Mouse (Mus musculus) layer of hippocampus, adult 2 months (tissue): Measurements from ENCODE around the gene Cd5l. TPM values are rescaled to one million over a fixed set of nuclear protein-coding genes. Genes with fewer than 3 reads are reported as not detected.

Source experiments
- DNase-seq, 2 experiments: peaks; one replicate each; pipeline ENCODE4 v3.0.0; 2022; ENCODE audit warnings: low spot score in 2 of 2
- H3K27ac ChIP-seq: fragments of 200-600 bp; 2 replicates; pipeline ENCODE4 v1.8.1; 2022
- H3K4me3 ChIP-seq: fragments of 200-600 bp; 2 replicates; pipeline ENCODE4 v1.8.1; 2022; ENCODE audit warnings: mild to moderate bottlenecking
- CTCF ChIP-seq: fragments of 200-600 bp; conservative IDR thresholded peaks from 2 replicates; pipeline ENCODE4 v1.8.1; 2022; ENCODE audit warnings: antibody characterized with exemption, mild to moderate bottlenecking, moderate library complexity
- total RNA-seq, 2 experiments: library from RNA; stranded (reverse); gene quantifications; 2 replicates each; pipeline ENCODE4 v1.2.3; 2021

Cd5l gene
- total RNA-seq, 2 experiments from 2014 or later: not detected

DNA sequence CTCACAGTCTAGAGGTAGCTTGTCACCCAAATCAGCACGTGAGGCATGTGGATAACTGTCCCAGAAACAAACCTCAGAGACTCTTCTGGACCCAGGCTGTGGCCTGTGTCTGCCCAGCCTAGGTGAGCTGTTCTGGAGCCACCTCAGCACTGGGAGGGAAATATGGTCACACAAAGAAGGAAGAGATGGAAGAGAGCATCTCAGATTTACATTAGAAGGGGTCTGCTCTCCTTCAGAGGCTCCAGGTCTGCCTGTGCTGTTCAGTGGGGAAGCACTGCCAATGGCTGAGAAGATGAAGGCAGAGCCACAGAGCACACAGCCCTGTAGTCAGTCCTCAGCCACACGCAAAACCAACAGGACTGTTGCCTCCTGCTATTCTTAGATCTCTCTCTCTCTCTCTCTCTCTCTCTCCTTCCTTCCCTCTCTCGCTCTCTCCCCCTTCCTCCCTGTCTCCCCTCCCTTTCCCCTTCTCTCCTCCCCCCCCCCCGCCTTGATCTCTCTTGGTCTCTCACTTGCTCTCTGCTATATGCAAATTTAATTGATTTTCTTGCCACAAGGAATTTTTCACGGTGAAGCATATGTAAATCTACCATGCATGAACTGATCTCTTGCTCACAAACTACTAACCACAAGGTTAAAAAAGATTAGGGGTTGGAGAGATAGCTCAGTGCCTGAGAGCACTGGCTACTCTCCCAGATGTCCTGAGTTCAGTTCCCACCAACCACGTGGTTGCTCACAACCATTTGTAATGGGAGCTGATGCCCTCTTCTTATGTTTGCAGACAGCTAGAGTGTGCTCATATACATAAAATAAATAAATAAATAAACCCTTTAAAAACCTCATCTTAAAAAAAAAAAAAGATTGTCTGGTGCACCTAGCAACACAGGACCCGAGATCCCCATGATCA, 24.4 kb downstream of the Cd5l start:
- TF ChIP-seq CTCF: no peak

GRCm38 (mm10) chr3:87383308-87383707, 25.6 kb downstream of the Cd5l start:
- Histone ChIP-seq H3K27ac (no peak overlapping the region), H3K4me3 (no peak overlapping the region)
- DNase-seq: no peak
- TF ChIP-seq CTCF: no peak

More for the DNA sequence above, 24.4 kb downstream of the Cd5l start:
- no peak overlapping the region for H3K4me3 ChIP-seq
- no peak overlapping the region for H3K27ac ChIP-seq
- no peak for DNase-seq

GRCm38 (mm10) chr3:87385105-87385504, 27.4 kb downstream of the Cd5l start:
- no peak for TF ChIP-seq CTCF
- DNase-seq: no peak
- Histone ChIP-seq H3K27ac (no peak overlapping the region), H3K4me3 (no peak overlapping the region)

GRCm38 (mm10) chr3:87390935-87391334, 33.3 kb downstream of the Cd5l start:
- DNase-seq: no peak
- no peak overlapping the region for H3K27ac ChIP-seq
- H3K4me3 ChIP-seq: no peak overlapping the region
- TF ChIP-seq CTCF: no peak

DNA sequence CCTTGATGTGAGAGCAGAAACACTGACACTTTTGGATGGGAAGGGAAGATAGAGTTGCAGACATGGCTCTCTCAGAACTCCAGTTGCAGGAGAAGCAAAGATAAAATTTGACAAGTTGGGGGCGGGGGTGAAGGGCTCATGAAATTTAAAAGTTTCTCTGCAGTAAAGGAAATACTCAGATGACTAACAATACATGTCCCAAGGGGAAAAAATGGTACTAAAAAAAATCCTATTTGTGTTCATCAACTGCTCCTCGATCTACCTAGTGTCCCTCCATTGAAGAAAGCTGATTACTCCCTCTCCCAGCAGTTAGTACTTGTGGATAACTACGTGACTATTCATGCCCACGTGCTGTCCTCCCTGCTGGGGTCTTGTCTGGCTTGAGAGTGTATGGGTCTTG, 41.1 kb downstream of the Cd5l start:
- TF ChIP-seq CTCF: no peak
- H3K4me3 ChIP-seq: no peak overlapping the region
- H3K27ac ChIP-seq: no peak overlapping the region
- DNase-seq: no peak

DNA sequence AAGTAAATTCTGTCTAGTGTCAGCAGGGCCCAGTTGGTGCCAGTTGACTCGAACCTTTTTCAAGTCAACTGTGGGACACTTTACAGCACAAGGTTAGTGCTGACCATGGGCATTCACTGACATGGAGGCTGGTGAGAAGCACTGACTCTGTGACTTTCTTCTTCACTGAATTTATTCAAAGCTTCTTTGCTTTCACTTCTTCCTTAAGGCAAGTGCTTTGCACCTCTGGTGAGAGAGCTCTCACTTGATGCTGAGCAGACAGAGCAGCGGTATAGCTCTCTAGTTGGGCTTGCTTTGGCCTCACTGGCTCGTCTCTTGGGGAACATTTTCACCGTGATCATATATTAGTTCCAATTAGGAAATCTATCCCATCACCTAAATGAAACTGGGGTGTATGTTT, 42.2 kb downstream of the Cd5l start:
- TF ChIP-seq CTCF: no peak
- H3K4me3 ChIP-seq: no peak overlapping the region
- no peak for DNase-seq
- no peak overlapping the region for H3K27ac ChIP-seq

DNA sequence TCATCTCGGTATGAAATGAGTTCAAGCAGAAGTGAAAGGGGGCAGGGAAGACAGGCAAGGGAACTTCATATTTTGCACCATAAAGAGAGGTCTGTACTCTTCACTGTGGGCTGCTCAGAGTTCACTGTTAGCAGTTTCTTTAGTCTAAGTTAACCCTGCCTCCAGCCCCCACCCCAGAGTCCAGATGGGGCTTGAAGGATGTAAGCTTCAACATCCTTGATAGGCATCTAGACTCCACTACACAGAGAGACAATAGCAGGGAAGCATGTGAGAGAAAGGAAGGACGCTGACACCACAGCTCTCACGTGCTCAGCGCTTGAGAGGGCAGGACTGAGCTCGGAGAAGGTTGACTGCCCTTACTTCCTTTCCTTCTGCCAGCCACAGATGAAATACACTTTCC, 43.6 kb downstream of the Cd5l start:
- H3K27ac ChIP-seq: no peak overlapping the region
- H3K4me3 ChIP-seq: no peak overlapping the region
- TF ChIP-seq CTCF: no peak
- no peak for DNase-seq

DNA sequence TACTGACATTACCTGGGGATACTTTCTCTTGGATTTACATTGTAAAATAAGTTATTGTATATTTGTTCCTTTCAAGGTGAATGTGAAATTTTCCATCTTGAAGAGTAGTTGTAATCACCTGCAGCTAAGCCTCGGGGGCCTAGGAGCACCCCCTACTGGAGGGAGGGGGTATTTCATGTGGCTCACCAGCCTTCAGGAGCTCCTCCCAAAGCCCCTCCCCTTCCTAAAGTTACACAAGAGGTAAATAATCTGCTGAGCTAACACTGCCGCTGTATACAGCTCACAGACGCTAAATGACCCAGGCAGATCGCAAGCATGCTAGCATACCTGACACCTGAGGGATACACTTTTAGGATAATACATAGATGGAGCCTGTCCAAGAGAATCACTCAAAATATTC, 50.5 kb downstream of the Cd5l start:
- peak; percentile 72 for TF ChIP-seq CTCF
- Histone ChIP-seq H3K27ac (no peak overlapping the region), H3K4me3 (no peak overlapping the region)
- DNase-seq: no peak

GRCm38 (mm10) chr3:87409196-87409935, 51.7 kb downstream of the Cd5l start:
- H3K4me3 ChIP-seq: no peak overlapping the region
- no peak overlapping the region for H3K27ac ChIP-seq
- DNase-seq: no peak
- no peak for TF ChIP-seq CTCF

- Histone ChIP-seq H3K4me3 (no peak overlapping the region), H3K27ac (no peak overlapping the region)
- DNase-seq: no peak
- no peak for TF ChIP-seq CTCF
These were observed 52.9 kb downstream of the Cd5l start for GRCm38 (mm10) chr3:87410605-87411004.

DNA sequence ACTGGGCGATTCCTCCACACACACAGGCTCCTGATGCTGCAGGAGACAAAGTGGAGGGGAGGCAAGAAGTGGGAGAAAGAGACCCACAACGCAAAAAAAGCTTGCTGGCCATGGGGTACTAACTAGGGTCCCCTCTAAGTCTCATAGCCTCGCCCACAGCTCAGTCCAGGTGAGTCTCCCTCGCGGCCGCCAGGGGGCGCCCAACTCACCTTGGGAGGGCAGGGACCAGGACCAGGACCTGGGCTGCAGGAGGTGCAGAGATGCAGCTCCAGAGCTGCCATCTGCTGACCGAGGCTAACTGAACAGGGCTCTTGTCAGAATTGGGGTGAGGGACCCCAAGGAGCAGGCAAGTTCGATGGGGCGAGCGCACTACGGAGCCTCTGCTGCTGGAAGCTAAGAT, 53.5 kb downstream of the Cd5l start:
- TF ChIP-seq CTCF: peak; percentile 90
- no peak overlapping the region for H3K4me3 ChIP-seq
- no peak overlapping the region for H3K27ac ChIP-seq
- DNase-seq: peak in 1 of 2 experiments; percentile 4

- DNase-seq: no peak
- peak; percentile 47 for TF ChIP-seq CTCF
- no peak overlapping the region for H3K4me3 ChIP-seq
- H3K27ac ChIP-seq: no peak overlapping the region
These were observed 63.0 kb downstream of the Cd5l start for GRCm38 (mm10) chr3:87420645-87421044.

Other genes starting within 250 kb of the Cd5l start
- gene Kirrel, start 183.1 kb upstream of the Cd5l start, total RNA-seq: 1 to 10 TPM; 3.0 to 3.4 TPM
- gene Fcrls, start 94.1 kb upstream of the Cd5l start, total RNA-seq: 10 to 100 TPM; 22.6 to 27.9 TPM
- under 1 TPM; 0.15 to 0.39 TPM for gene Fcrl1, start 18.5 kb downstream of the Cd5l start, total RNA-seq
- not detected for gene Fcrl5, start 77.9 kb downstream of the Cd5l start, total RNA-seq
- gene Etv3, start 167.5 kb downstream of the Cd5l start, total RNA-seq: 10 to 100 TPM; 21.5 to 25.2 TPM